Mouse (Mus musculus): ENCODE results near the gene Chst11.

DNA sequence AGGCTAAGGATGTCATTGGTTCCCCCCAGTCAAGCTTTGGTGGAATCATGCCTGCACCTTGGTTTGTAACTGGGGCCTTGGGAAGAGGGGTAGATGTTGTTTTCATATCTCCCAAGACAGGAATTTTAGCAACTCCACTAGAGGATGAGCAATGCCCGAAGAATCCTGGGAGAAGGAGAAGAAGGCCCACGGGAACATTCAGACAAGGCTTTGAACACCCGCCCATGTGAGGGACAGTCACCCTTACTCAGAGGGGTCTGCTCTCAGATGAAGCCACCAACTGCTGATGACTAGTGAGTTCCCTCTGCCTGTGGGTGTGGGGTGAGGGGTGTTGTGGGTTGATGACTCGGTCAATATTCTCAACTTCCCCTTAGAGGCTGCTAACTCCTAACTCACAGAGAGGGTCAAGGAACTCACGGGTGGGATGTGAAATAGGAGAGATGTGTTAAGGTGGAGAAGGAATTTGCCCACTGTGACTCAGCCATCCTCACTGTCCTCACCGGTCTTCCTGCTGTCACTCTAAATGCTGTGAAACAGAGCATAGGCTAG, 22.8 kb upstream of the Chst11 start:
- TF ChIP-seq POLR2A (IDR thresholded peaks at IDR 0.05; ENCODE audit: borderline replicate concordance, extremely low read depth, insufficient read depth, insufficient read length, poor library complexity, severe bottlenecking) (no peak), CTCF (IDR thresholded peaks at IDR 0.05; ENCODE audit: borderline replicate concordance, extremely low read depth, insufficient read depth, insufficient read length) (no peak)
